Mouse (Mus musculus) liver, postnatal 0 days (tissue): ENCODE results near the gene Doc2a. TPM values are rescaled to one million over a fixed set of nuclear protein-coding genes. Genes with fewer than 3 reads are reported as not detected.

Experiments used
- ATAC-seq: fragments of 200-750 bp; cut with Nextera tagmentation; 2 replicates; pipeline ENCODE4 v1.8.0; 2017; ENCODE audit warnings: mild to moderate bottlenecking, moderate library complexity
- DNase-seq: peaks from one replicate; pipeline ENCODE4 v3.0.0-alpha.2; 2016
- H3K27ac ChIP-seq: fragments of 300-500 bp; sonication (generic); 2 replicates; pipeline ENCODE4 v1.5.1; 2014; ENCODE audit warnings: antibody characterized with exemption, moderate library complexity, mild to moderate bottlenecking, low read depth
- H3K27me3 ChIP-seq: fragments of 300-500 bp; sonication (generic); 2 replicates; pipeline ENCODE4 v1.6.1; 2014; ENCODE audit warnings: low read length, control low read depth, mixed read lengths; ENCODE audit not compliant: insufficient read depth
- H3K36me3 ChIP-seq: fragments of 300-500 bp; sonication (generic); replicated peaks from 2 replicates; pipeline ENCODE4 v1.6.1; 2014; ENCODE audit warnings: mild to moderate bottlenecking, control low read depth, low read length, moderate library complexity, mixed read lengths; ENCODE audit not compliant: insufficient read depth
- H3K4me1 ChIP-seq: fragments of 300-500 bp; sonication (generic); 2 replicates; pipeline ENCODE4 v1.6.1; 2014; ENCODE audit warnings: antibody characterized with exemption, mild to moderate bottlenecking, control low read depth; ENCODE audit not compliant: insufficient read depth
- H3K4me2 ChIP-seq: fragments of 300-500 bp; sonication (generic); 2 replicates; pipeline ENCODE4 v1.6.1; 2014; ENCODE audit warnings: low read depth, mild to moderate bottlenecking, low read length, moderate library complexity, mixed read lengths
- H3K4me3 ChIP-seq: fragments of 300-500 bp; sonication (generic); 2 replicates; pipeline ENCODE4 v1.5.1; 2014; ENCODE audit warnings: low read depth, low read length
- H3K9ac ChIP-seq: fragments of 300-500 bp; sonication (generic); replicated peaks from 2 replicates; pipeline ENCODE4 v1.6.1; 2014; ENCODE audit warnings: mild to moderate bottlenecking, moderate library complexity
- H3K9me3 ChIP-seq: fragments of 300-500 bp; sonication (generic); 2 replicates; pipeline ENCODE4 v1.6.1; 2016; ENCODE audit warnings: mild to moderate bottlenecking, control low read depth, low read length, mixed read lengths
- CTCF ChIP-seq: sonication (generic); IDR thresholded peaks from 2 replicates; pipeline ENCODE4 v1.5.1; 2016; ENCODE audit warnings: antibody characterized with exemption, low read depth
- EP300 ChIP-seq: IDR thresholded peaks from 2 replicates; pipeline ENCODE4 v1.6.1; 2016; ENCODE audit warnings: antibody characterized with exemption, low read depth, mild to moderate bottlenecking
- WGBS: fragments of 180-500 bp; shearing (Covaris S2); extraction: QIAGEN DNeasy Blood & Tissue Kit; methylation state at CpG from one replicate; pipeline ENCODE4 v1.1.7; 2014; ENCODE audit not compliant: insufficient replicate concordance; 5-methylcytosine and 5-hydroxymethylcytosine counted together
- polyA plus RNA-seq: library from polyadenylated mRNA; unstranded; fragments of >200 nt; fragmentation: Nextera tagmentation; extraction: Ambion mirVana; gene quantifications from 2 replicates; pipeline ENCODE4 v1.2.1, GENCODE M21; 2015

Doc2a gene
- polyA plus RNA-seq, 1 experiment from 2014 or later: not detected

DNA sequence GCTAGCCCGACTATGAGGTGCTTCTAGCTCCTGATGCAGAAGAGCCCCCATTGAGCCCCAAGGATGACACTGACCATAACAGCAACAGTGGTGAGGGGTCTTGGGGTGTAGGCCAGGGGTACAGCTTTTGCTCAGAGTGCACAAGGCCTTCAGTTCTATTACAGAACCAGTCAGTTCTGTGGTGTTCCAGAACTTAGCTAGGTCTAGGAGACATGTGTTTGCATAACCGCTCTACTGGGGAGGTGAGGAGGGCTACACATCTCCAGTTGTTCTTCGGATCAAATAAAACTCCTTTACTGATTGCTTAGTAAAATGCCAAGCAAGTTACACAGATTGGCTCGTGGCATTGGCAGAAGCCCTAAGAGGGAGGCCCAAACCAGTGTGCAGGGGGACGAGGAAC is 15.7 kb upstream of the Doc2a start, which contains the start of gene 4930451I11Rik:
Gene 4930451I11Rik, minus strand, starts transcription at position 101 of the 400 bp plus-strand sequence.
- no peaks in the 10 kb centered on the region for H3K9me3 ChIP-seq
- DNase-seq (no peak), ATAC-seq (no peak)
- WGBS: 61% methylated on average over 5 of the region's 5 CpGs
- no peak for TF ChIP-seq CTCF
- no peak for TF ChIP-seq EP300
- no peaks in the 10 kb centered on the region for H3K36me3 ChIP-seq
- no peak within 1 kb of the TSS for H3K27ac ChIP-seq
- peaks cover 8% of the 10 kb centered on the region; the same call in 1 of the 2 replicates for H3K27me3 ChIP-seq
- H3K4me3 ChIP-seq: peak within 1 kb of the TSS; percentile 30; the same call in 1 of the 2 replicates
- peak within 1 kb of the TSS; percentile 51; the same call in 1 of the 2 replicates for H3K9ac ChIP-seq
- H3K4me1 ChIP-seq: peaks cover 8% of the 10 kb centered on the region; the same call in 1 of the 2 replicates
- H3K4me2 ChIP-seq: peak within 1 kb of the TSS; percentile 65

DNA sequence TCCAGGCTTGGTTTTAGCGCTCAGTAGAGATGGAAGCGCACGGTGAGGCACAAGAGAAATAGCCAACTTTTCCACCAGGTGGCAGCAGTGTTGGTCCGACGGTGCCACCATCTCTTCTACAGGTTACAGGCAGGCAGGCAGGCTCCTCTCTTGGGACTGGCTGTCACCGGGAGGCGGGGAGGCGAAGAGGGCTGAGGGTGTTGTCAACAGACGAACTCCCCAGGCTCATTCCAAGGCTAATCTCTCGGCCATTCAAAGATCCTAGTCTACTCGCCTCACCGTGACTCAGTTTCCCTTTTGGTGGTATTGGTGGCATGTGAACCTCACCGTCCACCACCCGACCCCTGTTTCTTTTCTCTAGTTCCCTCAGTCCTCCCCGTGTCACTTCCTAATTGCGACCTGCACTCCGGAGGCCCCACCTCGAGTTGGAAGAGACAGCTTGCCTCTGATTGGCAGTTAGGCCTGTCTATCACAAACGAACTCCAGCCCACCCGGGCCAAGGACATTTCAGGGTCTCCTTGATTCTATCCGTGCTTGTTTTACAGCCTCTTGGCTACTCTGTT is 15.1 kb upstream of the Doc2a start:
- H3K9ac ChIP-seq: peak overlapping the region; percentile 51; the same call in 1 of the 2 replicates
- WGBS: under 1% methylated on average over 21 of the region's 21 CpGs
- peak overlapping the region; percentile 30; the same call in 1 of the 2 replicates for H3K4me3 ChIP-seq
- peaks cover 8% of the 10 kb centered on the region; the same call in 1 of the 2 replicates for H3K27me3 ChIP-seq
- no peaks in the 10 kb centered on the region for H3K36me3 ChIP-seq
- DNase-seq (peak; percentile 87), ATAC-seq (peak; percentile 91)
- no peaks in the 10 kb centered on the region for H3K9me3 ChIP-seq
- peaks cover 11% of the 10 kb centered on the region; the same call in 1 of the 2 replicates for H3K4me1 ChIP-seq
- H3K27ac ChIP-seq: no peak overlapping the region
- TF ChIP-seq CTCF: peak; percentile 92
- no peak for TF ChIP-seq EP300
- H3K4me2 ChIP-seq: peak overlapping the region; percentile 65

GRCm38 (mm10) chr7:126833294-126833693 is 13.9 kb upstream of the Doc2a start:
- no peak overlapping the region for H3K4me3 ChIP-seq
- no peak for TF ChIP-seq EP300
- TF ChIP-seq CTCF: no peak
- H3K4me2 ChIP-seq: no peak overlapping the region
- H3K27me3 ChIP-seq: peaks cover 7% of the 10 kb centered on the region; the same call in 1 of the 2 replicates
- H3K36me3 ChIP-seq: no peaks in the 10 kb centered on the region
- peaks cover 11% of the 10 kb centered on the region; the same call in 1 of the 2 replicates for H3K4me1 ChIP-seq
- H3K9ac ChIP-seq: no peak overlapping the region
- DNase-seq: no peak
- ATAC-seq: no peak
- no peak overlapping the region for H3K27ac ChIP-seq
- WGBS: 90% methylated on average over 1 of the region's 1 CpGs
- H3K9me3 ChIP-seq: no peaks in the 10 kb centered on the region

GRCm38 (mm10) chr7:126843276-126843675 is 3.9 kb upstream of the Doc2a start:
- no peak for DNase-seq
- Histone ChIP-seq H3K9ac (no peak overlapping the region), H3K4me3 (no peak overlapping the region), H3K27ac (no peak overlapping the region), H3K4me1 (peaks cover 6% of the 10 kb centered on the region; the same call in 1 of the 2 replicates), H3K36me3 (no peaks in the 10 kb centered on the region), H3K9me3 (no peaks in the 10 kb centered on the region), H3K4me2 (no peak overlapping the region), H3K27me3 (peaks cover 22% of the 10 kb centered on the region)
- ATAC-seq: no peak
- no peak for TF ChIP-seq EP300
- no peak for TF ChIP-seq CTCF
- WGBS: 67% methylated on average over 9 of the region's 9 CpGs

DNA sequence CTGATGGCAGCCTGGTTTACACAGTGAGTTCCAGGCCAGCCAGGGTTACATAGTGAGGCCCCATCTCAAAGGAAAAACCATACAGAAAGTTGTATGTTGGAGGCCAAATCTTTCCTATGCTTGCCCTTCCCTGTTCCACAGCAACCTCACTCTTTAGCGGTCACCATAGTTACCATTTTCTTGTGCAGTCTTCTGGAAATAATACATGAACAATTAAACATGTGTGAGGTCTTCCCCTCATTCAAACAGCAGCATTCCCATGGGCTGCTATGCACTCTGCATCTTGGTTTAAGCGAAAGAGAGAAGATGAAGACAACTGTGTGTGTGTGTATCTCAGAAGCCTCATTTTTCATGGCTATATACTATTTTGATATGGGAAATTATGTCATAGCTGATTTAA is 1.7 kb upstream of the Doc2a start:
- H3K27ac ChIP-seq: no peak overlapping the region
- TF ChIP-seq CTCF: no peak
- TF ChIP-seq EP300: no peak
- H3K27me3 ChIP-seq: peaks cover 40% of the 10 kb centered on the region
- no peak for ATAC-seq
- no peaks in the 10 kb centered on the region for H3K9me3 ChIP-seq
- H3K4me2 ChIP-seq: no peak overlapping the region
- DNase-seq: no peak
- H3K9ac ChIP-seq: no peak overlapping the region
- H3K4me1 ChIP-seq: peaks cover 6% of the 10 kb centered on the region; the same call in 1 of the 2 replicates
- no peaks in the 10 kb centered on the region for H3K36me3 ChIP-seq
- whole genome bisulfite sequencing: 83% methylated on average over 2 of the region's 2 CpGs
- H3K4me3 ChIP-seq: no peak overlapping the region

- ATAC-seq (peak; percentile 23; the same call in 1 of the 2 replicates), DNase-seq (no peak)
- H3K36me3 ChIP-seq: peaks cover 11% of the 10 kb centered on the region
- no peak for TF ChIP-seq CTCF
- TF ChIP-seq EP300: no peak
- peak overlapping the region; percentile 48 for H3K9ac ChIP-seq
- peaks cover 40% of the 10 kb centered on the region for H3K27me3 ChIP-seq
- peak overlapping the region; percentile 74 for H3K4me2 ChIP-seq
- no peaks in the 10 kb centered on the region for H3K9me3 ChIP-seq
- peak overlapping the region; percentile 49 for H3K4me3 ChIP-seq
- H3K27ac ChIP-seq: no peak overlapping the region
- peaks cover 6% of the 10 kb centered on the region; the same call in 1 of the 2 replicates for H3K4me1 ChIP-seq
- 4% methylated on average over 50 of the region's 74 CpGs for WGBS
Measured at GRCm38 (mm10) chr7:126847421-126848398, 494 bp downstream of the Doc2a start.
